Mouse (Mus musculus) MEL (cell line): ENCODE measurements at regions not wholly inside any gene's neighbourhood (a gene's known extent, or its start where the extent isn't known, plus 50 kb on each side); places are given as distances from the start of the nearest gene placed in this dataset.

Source experiments
- CHD1 ChIP-seq: IDR thresholded peaks from 2 replicates; pipeline ENCODE4 v1.6.1; 2012; ENCODE audit warnings: low read depth, mild to moderate bottlenecking, inconsistent platforms, low read length, improper control_type of control experiment
- CTCF ChIP-seq, 3 experiments: IDR thresholded peaks in 2 of 3; conservative IDR thresholded peaks in 1 of 3; 2 replicates each; pipeline ENCODE4 v1.5.1; 2011 to 2012; ENCODE audit warnings: low read length in 3 of 3, low read depth in 2 of 3, mild to moderate bottlenecking in 2 of 3, improper control_type of control experiment in 1 of 3, inconsistent platforms in 1 of 3, mixed read lengths in 1 of 3, moderate library complexity in 1 of 3; ENCODE audit not compliant: control insufficient read depth in 1 of 3, insufficient read depth in 1 of 3, poor library complexity in 1 of 3, severe bottlenecking in 1 of 3
- GATA1 ChIP-seq: IDR thresholded peaks from 2 replicates; pipeline ENCODE4 v1.6.1; 2011; ENCODE audit warnings: low read depth, low read length, improper control_type of control experiment
- POLR2A ChIP-seq, 2 experiments: IDR thresholded peaks; 2 replicates each; pipeline ENCODE4 v1.6.1; 2011 to 2012; ENCODE audit warnings: low read length in 2 of 2, mild to moderate bottlenecking in 2 of 2, control low read depth in 1 of 2, improper control_type of control experiment in 1 of 2, low read depth in 1 of 2, moderate library complexity in 1 of 2; ENCODE audit not compliant: control insufficient read depth in 1 of 2, insufficient read depth in 1 of 2, poor library complexity in 1 of 2
- RAD21 ChIP-seq: IDR thresholded peaks from 2 replicates; pipeline ENCODE4 v1.6.1; 2011; ENCODE audit warnings: mild to moderate bottlenecking, low read depth, low read length, improper control_type of control experiment
- USF1 ChIP-seq: IDR thresholded peaks from 2 replicates; pipeline ENCODE4 v1.6.1; 2014; ENCODE audit warnings: low read depth, mild to moderate bottlenecking, inconsistent platforms, low read length, improper control_type of control experiment, moderate library complexity
- ZNF384 ChIP-seq: IDR thresholded peaks from 2 replicates; pipeline ENCODE4 v1.6.1; 2012; ENCODE audit warnings: low read depth, mild to moderate bottlenecking, inconsistent platforms, low read length, improper control_type of control experiment

DNA sequence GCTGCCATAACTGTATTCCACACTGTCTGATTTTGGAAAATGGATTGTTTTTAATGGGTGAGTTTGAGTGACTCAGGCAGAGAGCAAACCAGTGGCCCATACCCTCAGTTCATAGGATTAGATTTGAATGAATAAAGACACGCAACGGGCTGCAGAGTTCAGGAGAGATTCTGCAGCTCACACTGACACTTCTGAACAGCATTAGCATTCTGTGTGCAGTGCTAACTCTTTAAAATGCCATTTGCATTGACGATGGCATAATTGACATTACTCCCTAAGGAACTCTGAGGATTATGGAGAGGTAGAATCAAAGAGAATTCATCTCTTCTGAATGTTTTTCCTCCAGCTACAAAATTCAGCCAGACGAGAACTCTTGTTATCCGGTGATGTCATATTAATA is 129.4 kb upstream of the Ccng1 start:
- TF ChIP-seq GATA1: no peak
- TF ChIP-seq USF1: no peak
- no peak for TF ChIP-seq CTCF (IDR thresholded peaks at IDR 0.05 in 2 of 3, conservative IDR thresholded peaks at IDR 0.05 in 1 of 3; ENCODE audit: control insufficient read depth in 1 of 3, insufficient read depth in 1 of 3, low read depth in 2 of 3, low read length in 3 of 3, poor library complexity in 1 of 3, severe bottlenecking in 1 of 3)
- no peak for TF ChIP-seq RAD21
- TF ChIP-seq CHD1: no peak
- no peak for TF ChIP-seq POLR2A (IDR thresholded peaks at IDR 0.05; ENCODE audit: control insufficient read depth in 1 of 2, insufficient read depth in 1 of 2, low read depth in 1 of 2, low read length in 2 of 2, poor library complexity in 1 of 2)
- TF ChIP-seq ZNF384: no peak
